Mouse (Mus musculus) forebrain, embryonic 11.5 days (tissue): ENCODE results near the gene P2ry2. TPM values are rescaled to one million over a fixed set of nuclear protein-coding genes. Genes with fewer than 3 reads are reported as not detected.

ENCODE experiments used
- ATAC-seq: fragments of 200-750 bp; cut with Nextera tagmentation; replicated peaks from 2 replicates; pipeline ENCODE4 v1.8.0; 2017; ENCODE audit warnings: moderate TSS enrichment; ENCODE audit not compliant: low FRiP score
- DNase-seq: peaks from one replicate; pipeline ENCODE4 v3.0.0-alpha.2; 2017; ENCODE audit warnings: low spot score
- H3K27ac ChIP-seq: fragments of 300-500 bp; sonication (generic); 2 replicates; pipeline ENCODE4 v1.5.1; 2014; ENCODE audit warnings: low read depth, low read length
- H3K27me3 ChIP-seq: fragments of 300-500 bp; sonication (generic); 2 replicates; pipeline ENCODE4 v1.6.1; 2014; ENCODE audit warnings: mild to moderate bottlenecking, low read length, mixed read lengths; ENCODE audit not compliant: control insufficient read depth, insufficient read depth
- H3K36me3 ChIP-seq: fragments of 300-500 bp; sonication (generic); 2 replicates; pipeline ENCODE4 v1.6.1; 2014; ENCODE audit warnings: mild to moderate bottlenecking, low read length, moderate library complexity, mixed read lengths; ENCODE audit not compliant: control insufficient read depth, insufficient read depth
- H3K4me1 ChIP-seq: fragments of 300-500 bp; sonication (generic); replicated peaks from 2 replicates; pipeline ENCODE4 v1.6.1; 2014; ENCODE audit warnings: low read length, mixed read lengths; ENCODE audit not compliant: control insufficient read depth, insufficient read depth
- H3K4me2 ChIP-seq: fragments of 300-500 bp; sonication (generic); 2 replicates; pipeline ENCODE4 v1.6.1; 2014; ENCODE audit warnings: low read depth, mild to moderate bottlenecking, low read length, moderate library complexity, mixed read lengths; ENCODE audit not compliant: severe bottlenecking
- H3K4me3 ChIP-seq: fragments of 300-500 bp; sonication (generic); 2 replicates; pipeline ENCODE4 v1.5.1; 2014; ENCODE audit warnings: low read depth, low read length
- H3K9ac ChIP-seq: fragments of 300-500 bp; sonication (generic); 2 replicates; pipeline ENCODE4 v1.6.1; 2014; ENCODE audit warnings: low read length
- H3K9me3 ChIP-seq: fragments of 300-500 bp; sonication (generic); 2 replicates; pipeline ENCODE4 v1.6.1; 2016; ENCODE audit warnings: low read length, mixed read lengths; ENCODE audit not compliant: control insufficient read depth
- WGBS: fragments of 180-500 bp; shearing (Covaris S2); extraction: QIAGEN DNeasy Blood & Tissue Kit; methylation state at CpG from one replicate; pipeline ENCODE4 v1.1.7; 2014; 5-methylcytosine and 5-hydroxymethylcytosine counted together
- polyA plus RNA-seq: library from polyadenylated mRNA; unstranded; fragments of >200 nt; fragmentation: Nextera tagmentation; extraction: Ambion mirVana; gene quantifications from 2 replicates; pipeline ENCODE4 v1.2.1, GENCODE M21; 2014

Gene P2ry2
- polyA plus RNA-seq, 1 experiment from 2014 or later, result 0.23 TPM

DNA sequence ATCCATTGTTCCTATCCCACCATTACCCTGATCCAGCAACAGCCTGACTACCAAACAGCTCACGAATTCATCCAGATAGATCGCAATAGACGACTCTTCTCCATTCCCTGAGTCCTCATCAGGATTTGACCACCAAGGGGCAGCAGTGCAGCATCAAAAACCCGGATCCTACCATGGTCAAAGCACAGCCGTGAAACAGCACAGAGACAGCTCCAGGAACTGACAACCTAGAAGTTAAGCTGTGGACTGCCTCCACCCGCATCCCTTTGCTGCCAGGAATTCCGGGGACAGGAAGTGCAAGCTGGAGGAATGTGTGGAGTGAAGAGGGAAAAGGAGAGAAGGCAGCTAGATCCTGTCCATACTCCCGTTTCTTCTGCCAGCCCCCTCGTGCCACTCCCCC, 24.6 kb downstream of the P2ry2 start:
- Histone ChIP-seq H3K27ac (no peak overlapping the region), H3K27me3 (no peaks in the 10 kb centered on the region), H3K4me1 (peaks cover 2% of the 10 kb centered on the region; the same call in 1 of the 2 replicates), H3K9ac (no peak overlapping the region), H3K4me3 (no peak overlapping the region), H3K4me2 (no peak overlapping the region), H3K36me3 (no peaks in the 10 kb centered on the region), H3K9me3 (no peaks in the 10 kb centered on the region)
- WGBS, result 26% methylated on average over 9 of the region's 9 CpGs
- no peak for ATAC-seq
- DNase-seq, result peak; percentile 69

DNA sequence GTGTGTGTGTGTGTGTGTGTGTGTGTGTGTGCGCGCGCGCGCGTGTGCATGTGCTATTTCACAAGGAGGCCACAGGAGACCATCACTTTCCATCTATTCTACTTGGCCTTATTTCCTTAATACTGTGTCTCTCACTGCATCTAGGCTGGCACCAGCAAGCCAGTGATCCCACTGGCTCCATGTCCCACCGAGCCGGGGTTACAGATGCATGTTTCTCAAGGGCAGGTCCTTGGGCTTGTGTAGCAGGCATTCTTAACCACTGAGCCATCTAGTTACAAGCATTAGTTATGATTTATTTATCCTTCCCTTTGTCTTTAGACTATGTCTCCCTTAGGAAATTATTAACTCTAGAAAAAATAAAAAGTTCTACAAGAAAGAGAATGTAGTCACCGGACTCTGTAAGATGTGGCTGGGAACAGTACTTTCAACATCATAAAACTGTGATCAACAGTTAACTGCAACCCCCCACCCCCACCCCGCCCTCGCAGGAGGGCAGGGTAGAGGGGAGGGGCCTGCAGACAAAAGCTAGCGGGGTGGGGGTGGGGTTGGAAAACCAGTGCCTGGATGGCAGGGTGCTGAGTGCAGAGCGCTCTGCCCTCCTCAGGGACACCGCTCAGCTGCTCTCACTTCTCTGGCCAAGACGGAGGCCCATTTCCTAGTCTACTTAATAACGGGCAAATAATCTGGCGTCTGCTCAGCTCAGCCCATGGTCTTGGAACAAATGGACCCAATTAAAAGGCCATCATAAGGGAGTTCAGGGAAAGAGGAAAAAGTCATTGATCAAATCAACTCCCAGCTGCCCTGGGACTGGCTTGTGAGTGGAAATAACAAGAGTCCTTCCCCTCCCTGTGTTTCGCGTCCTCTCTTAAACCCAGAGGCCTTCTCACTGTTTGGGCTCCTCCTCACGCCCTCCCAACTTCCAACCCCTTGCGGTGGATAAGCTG, 27.9 kb downstream of the P2ry2 start:
- Histone ChIP-seq H3K27ac (no peak overlapping the region), H3K4me1 (no peaks in the 10 kb centered on the region; the same call in 1 of the 2 replicates), H3K36me3 (no peaks in the 10 kb centered on the region), H3K9ac (no peak overlapping the region), H3K9me3 (no peaks in the 10 kb centered on the region), H3K4me3 (no peak overlapping the region), H3K27me3 (no peaks in the 10 kb centered on the region), H3K4me2 (no peak overlapping the region)
- DNase-seq (no peak), ATAC-seq (peak; percentile 46)
- WGBS, result 39% methylated on average over 21 of the region's 21 CpGs

DNA sequence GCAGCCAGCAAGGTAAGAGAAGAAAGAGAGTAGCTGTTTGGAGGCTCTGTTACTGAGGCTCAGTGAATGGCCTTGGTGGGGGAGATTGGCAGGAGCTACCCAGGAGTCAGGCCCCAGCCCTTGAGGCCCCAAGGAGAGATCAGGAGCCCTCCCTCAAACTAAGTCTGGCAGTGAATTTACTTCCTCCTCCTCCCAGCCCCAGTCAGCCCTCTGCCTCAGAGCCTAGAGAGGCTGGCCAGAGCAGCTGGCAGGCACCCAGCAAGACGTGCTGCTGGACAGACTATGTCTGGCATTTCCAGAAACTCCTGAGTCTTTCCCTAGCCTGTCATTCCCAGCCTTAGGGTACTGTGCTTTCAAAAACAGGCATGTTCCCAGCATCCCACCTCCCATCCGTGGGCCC, 33.5 kb downstream of the P2ry2 start:
- 0 out of 2 replicates have a peak, but pooled peaks cover under 1% of the 10 kb centered on the region for H3K4me1 ChIP-seq
- H3K4me2 ChIP-seq, result no peak overlapping the region
- H3K4me3 ChIP-seq, result no peak overlapping the region
- no peak for DNase-seq
- no peak for ATAC-seq
- H3K9me3 ChIP-seq, result no peaks in the 10 kb centered on the region
- no peak overlapping the region for H3K27ac ChIP-seq
- no peak overlapping the region for H3K9ac ChIP-seq
- H3K27me3 ChIP-seq, result peaks cover 8% of the 10 kb centered on the region
- 47% methylated on average over 2 of the region's 2 CpGs for WGBS
- H3K36me3 ChIP-seq, result no peaks in the 10 kb centered on the region

DNA sequence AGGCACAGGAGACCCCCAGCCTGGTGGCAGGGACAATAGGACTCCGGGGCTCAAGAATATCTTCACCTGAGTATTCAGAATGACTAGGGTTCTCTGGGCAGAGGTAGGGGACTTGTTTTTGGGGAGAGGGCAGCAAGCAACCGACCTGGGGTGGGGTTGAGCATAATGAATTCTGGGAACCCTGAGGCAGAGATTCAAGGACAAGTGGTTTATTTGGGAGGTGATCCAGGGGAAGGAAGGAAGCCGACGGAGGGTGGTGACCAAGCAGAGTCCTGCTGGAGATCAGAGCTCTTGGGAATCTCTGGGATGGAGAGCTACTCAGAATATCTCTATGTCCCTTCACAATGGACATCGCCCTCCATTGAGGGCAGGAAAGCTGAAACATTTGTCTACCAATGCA, 34.5 kb downstream of the P2ry2 start:
- no peak overlapping the region for H3K9ac ChIP-seq
- no peaks in the 10 kb centered on the region for H3K36me3 ChIP-seq
- 79% methylated on average over 5 of the region's 5 CpGs for WGBS
- H3K4me2 ChIP-seq, result no peak overlapping the region
- no peak overlapping the region for H3K4me3 ChIP-seq
- H3K9me3 ChIP-seq, result no peaks in the 10 kb centered on the region
- 0 out of 2 replicates have a peak, but pooled peaks cover 2% of the 10 kb centered on the region for H3K4me1 ChIP-seq
- ATAC-seq, result no peak
- H3K27ac ChIP-seq, result no peak overlapping the region
- peaks cover 17% of the 10 kb centered on the region for H3K27me3 ChIP-seq
- no peak for DNase-seq

DNA sequence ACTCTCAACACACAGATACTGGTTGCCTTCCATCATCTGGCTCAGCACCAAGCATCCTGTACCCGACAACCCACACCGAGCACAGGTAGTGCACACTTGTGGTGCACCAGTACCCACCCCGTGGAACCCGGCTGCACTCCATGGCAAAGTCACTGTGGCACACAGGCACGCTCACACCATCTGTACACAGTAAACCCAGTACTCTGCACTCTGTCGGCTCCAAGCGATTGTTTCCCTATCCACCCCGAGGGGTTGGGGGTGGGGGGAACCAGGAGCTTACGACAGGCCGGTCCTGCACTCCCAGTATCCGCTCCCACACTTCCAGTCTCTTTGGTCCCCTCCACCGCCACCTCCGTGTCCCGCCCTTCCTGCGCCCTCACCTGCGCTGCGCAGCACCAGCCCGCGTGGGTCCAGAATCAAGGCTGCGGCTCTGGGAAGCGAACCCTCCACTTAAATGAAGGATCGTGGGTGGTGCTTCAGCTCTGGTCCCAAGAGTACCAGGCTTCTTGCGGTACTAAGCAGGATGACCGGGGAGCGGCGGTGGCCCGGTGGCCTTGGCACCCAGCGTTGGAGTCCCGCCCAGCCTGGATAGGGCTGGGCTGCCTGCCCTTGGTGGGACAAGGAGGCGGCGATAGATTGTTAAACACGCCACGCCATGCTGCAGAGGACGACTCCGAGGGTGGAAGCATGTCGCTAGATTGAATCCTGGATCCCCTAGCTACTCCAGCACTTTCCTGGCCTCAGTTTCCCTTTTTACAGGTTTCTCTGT, 38.3 kb downstream of the P2ry2 start, which contains the start of gene P2ry6:
Gene P2ry6, minus strand, starts transcription at position 515 of the 769 bp plus-strand sequence.
- Histone ChIP-seq H3K4me2 (peak within 1 kb of the TSS; percentile 51), H3K27ac (no peak within 1 kb of the TSS), H3K9me3 (no peaks in the 10 kb centered on the region), H3K4me3 (peak within 1 kb of the TSS; percentile 25), H3K4me1 (0 out of 2 replicates have a peak, but pooled peaks cover 2% of the 10 kb centered on the region), H3K9ac (peak within 1 kb of the TSS; percentile 33; the same call in 1 of the 2 replicates), H3K36me3 (no peaks in the 10 kb centered on the region), H3K27me3 (peaks cover 17% of the 10 kb centered on the region)
- DNase-seq (no peak), ATAC-seq (no peak)
- WGBS, result 4% methylated on average over 36 of the region's 36 CpGs

DNA sequence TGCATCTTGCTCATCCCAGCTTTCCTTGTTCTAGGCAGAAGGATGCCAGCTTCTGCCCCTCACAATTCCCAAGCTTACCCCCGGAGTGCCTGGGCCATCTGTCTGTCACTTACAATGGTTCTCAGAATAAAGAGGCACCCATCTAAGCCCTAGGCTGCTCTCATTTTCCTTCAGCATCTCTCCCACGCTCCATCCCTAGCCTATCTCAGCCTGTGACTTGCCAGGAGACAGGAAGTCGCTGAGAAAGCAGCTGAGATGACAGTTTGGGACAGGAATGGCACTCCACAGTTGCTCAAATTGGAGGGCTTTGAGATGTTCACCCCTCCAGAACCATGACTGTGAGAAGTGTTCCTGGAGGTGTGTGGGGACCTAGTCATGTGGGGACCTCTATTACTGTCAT, 39.8 kb downstream of the P2ry2 start:
- no peaks in the 10 kb centered on the region for H3K9me3 ChIP-seq
- H3K4me3 ChIP-seq, result no peak overlapping the region
- no peak overlapping the region for H3K9ac ChIP-seq
- 50% methylated on average over 3 of the region's 3 CpGs for WGBS
- no peak overlapping the region for H3K27ac ChIP-seq
- 0 out of 2 replicates have a peak, but pooled peaks cover 2% of the 10 kb centered on the region for H3K4me1 ChIP-seq
- no peak for DNase-seq
- H3K36me3 ChIP-seq, result no peaks in the 10 kb centered on the region
- no peak overlapping the region for H3K4me2 ChIP-seq
- no peak for ATAC-seq
- peaks cover 17% of the 10 kb centered on the region for H3K27me3 ChIP-seq

DNA sequence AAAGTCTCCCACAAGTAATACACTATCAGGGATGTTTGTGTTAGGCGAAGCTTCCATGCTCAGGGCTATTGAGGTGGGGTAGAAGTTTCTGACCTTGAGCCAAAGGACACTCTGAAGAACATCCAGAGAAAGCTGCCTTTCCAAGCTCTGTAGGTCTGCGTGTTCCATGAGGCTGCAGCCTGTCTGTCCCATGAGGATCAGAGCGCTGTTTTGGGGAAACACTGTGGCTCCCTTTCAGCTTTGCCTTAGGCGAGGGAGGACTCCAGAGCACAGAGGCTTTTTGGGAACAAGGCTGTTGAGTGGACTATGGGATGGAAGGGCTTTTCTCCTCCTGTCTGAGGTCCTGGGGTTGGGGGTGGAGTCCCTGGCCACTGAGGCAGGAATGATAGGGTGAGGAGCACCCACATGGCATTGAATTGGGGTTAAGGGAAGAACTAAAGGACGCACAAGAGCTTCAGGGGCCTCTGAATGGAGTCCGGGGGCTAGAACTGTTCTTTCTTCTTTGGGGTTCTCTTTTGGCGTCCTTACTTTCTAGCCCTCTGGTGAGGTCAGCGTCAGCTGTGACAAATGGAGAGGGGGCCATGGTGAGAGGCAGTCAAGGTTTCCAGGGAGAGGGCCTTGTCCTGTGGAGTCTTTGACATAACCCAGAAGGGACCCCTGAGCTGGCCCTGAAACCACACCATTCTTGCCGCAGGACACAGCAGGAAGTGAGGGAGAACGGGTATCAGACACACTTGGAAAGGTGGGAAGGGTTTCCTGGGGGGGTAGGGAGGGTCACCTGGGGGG, 43.6 kb downstream of the P2ry2 start:
- peaks cover under 1% of the 10 kb centered on the region; the same call in 1 of the 2 replicates for H3K4me1 ChIP-seq
- peaks cover 9% of the 10 kb centered on the region for H3K27me3 ChIP-seq
- no peaks in the 10 kb centered on the region for H3K9me3 ChIP-seq
- no peaks in the 10 kb centered on the region for H3K36me3 ChIP-seq
- ATAC-seq (no peak), DNase-seq (no peak)
- H3K27ac ChIP-seq, result no peak overlapping the region
- whole genome bisulfite sequencing, result 74% methylated on average over 10 of the region's 10 CpGs
- no peak overlapping the region for H3K9ac ChIP-seq
- no peak overlapping the region for H3K4me3 ChIP-seq
- H3K4me2 ChIP-seq, result no peak overlapping the region

DNA sequence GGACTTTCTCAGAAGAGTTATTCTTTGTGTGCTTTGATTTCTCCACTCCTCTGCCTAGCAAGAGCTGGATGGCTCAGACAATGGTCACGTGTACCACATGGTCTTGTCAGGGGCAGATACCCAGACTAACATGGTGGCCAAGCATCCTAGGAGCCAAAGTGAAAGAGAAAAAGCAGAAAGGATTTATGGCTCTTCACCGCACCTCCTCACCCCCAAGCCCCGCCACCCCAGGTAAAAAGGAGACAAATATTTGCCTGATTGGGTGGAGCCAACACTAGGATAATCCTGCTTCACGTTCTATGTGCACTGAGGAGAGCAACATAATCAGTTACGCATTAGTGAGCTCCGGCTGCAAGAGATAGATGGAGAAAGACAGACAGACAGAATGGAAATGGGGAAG, 44.3 kb downstream of the P2ry2 start:
- H3K4me1 ChIP-seq, result no peaks in the 10 kb centered on the region; the same call in 1 of the 2 replicates

More for the DNA sequence above, 44.3 kb downstream of the P2ry2 start:
- WGBS, result 80% methylated on average over 6 of the region's 6 CpGs
- H3K9me3 ChIP-seq, result no peaks in the 10 kb centered on the region
- no peak for DNase-seq
- H3K27me3 ChIP-seq, result peaks cover 2% of the 10 kb centered on the region
- no peak overlapping the region for H3K4me3 ChIP-seq
- H3K9ac ChIP-seq, result no peak overlapping the region
- no peaks in the 10 kb centered on the region for H3K36me3 ChIP-seq
- no peak for ATAC-seq
- H3K4me2 ChIP-seq, result no peak overlapping the region
- no peak overlapping the region for H3K27ac ChIP-seq
